Comparison of ENCODE assay signal across 10 mouse cellular contexts in genomic region chr1:194334752-194335719, GRCm38 (mm10).
A peak's percentile ranks its signal among the peaks of the same experiment; 100 is the strongest.
DNase-seq lines count a peak whose midpoint lies in the region; ATAC-seq and TF ChIP-seq lines count a peak whose summit lies in the region.
"Had no signal": no experiment of that assay in that cellular context is flagged by ENCODE, and none has a peak within 500 bp of the region (broad histone marks: within the 10 kb centered on the region; RNA-seq: fewer than 3 reads in every experiment).

No protein-coding gene starts in this region.

- H3K27me3 ChIP-seq in kidney, adult 2 months (replicated peaks; ENCODE audit: control insufficient read depth, insufficient read depth, low read length): no peaks in the 10 kb centered on the region
- no peaks in the 10 kb centered on the region for H3K27me3 ChIP-seq in lung, postnatal 0 days (replicated peaks; ENCODE audit: insufficient read depth, low read length)
- no peaks in the 10 kb centered on the region for H3K27me3 ChIP-seq in midbrain, embryonic 11.5 days (ENCODE audit: control insufficient read depth, insufficient read depth, low read length)
- H3K27me3 ChIP-seq: limb, embryonic 12.5 days had no signal

- H3K4me1 ChIP-seq in kidney, adult 2 months (ENCODE audit: control insufficient read depth, insufficient read depth, low read length): no peaks in the 10 kb centered on the region
- H3K4me1 ChIP-seq in lung, postnatal 0 days (ENCODE audit: insufficient read depth, low read depth, low read length): no peaks in the 10 kb centered on the region
- 0 out of 2 replicates have a peak, but pooled peaks cover 7% of the 10 kb centered on the region for H3K4me1 ChIP-seq in midbrain, embryonic 11.5 days (ENCODE audit: control insufficient read depth, insufficient read depth, low read length)
- H3K4me1 ChIP-seq: limb, embryonic 12.5 days had no signal

- 70% methylated on average over 5 of the region's 5 CpGs for WGBS in kidney, adult 2 months
- WGBS in lung, postnatal 0 days: 49% methylated on average over 5 of the region's 5 CpGs
- WGBS in midbrain, embryonic 11.5 days: 84% methylated on average over 5 of the region's 5 CpGs

- no peak for TF ChIP-seq CTCF in kidney, adult 2 months (conservative IDR thresholded peaks at IDR 0.05; ENCODE audit: insufficient read depth, insufficient read length, low read depth, low read length)
- no peak for TF ChIP-seq CTCF in lung, postnatal 0 days (IDR thresholded peaks at IDR 0.05)

- H3K4me2 ChIP-seq in lung, postnatal 0 days (replicated peaks; ENCODE audit: low read depth, low read length): no peak overlapping the region
- no peak overlapping the region for H3K4me2 ChIP-seq in midbrain, embryonic 11.5 days
- H3K4me2 ChIP-seq: limb, embryonic 12.5 days had no signal

- peak; percentile 88 for ATAC-seq in lung, postnatal 0 days
- ATAC-seq in midbrain, embryonic 11.5 days (ENCODE audit: low FRiP score): no peak

- no peaks in the 10 kb centered on the region for H3K36me3 ChIP-seq in kidney, adult 2 months (ENCODE audit: control insufficient read depth, insufficient read depth, low read length)
- no peaks in the 10 kb centered on the region for H3K36me3 ChIP-seq in lung, postnatal 0 days (ENCODE audit: insufficient read depth, low read length)
- no peaks in the 10 kb centered on the region for H3K36me3 ChIP-seq in midbrain, embryonic 11.5 days (ENCODE audit: control insufficient read depth, insufficient read depth, low read length)
- H3K36me3 ChIP-seq: G1E; limb, embryonic 12.5 days had no signal

- H3K9me3 ChIP-seq in lung, postnatal 0 days (ENCODE audit: low read length): no peaks in the 10 kb centered on the region
- no peaks in the 10 kb centered on the region for H3K9me3 ChIP-seq in midbrain, embryonic 11.5 days (ENCODE audit: control insufficient read depth, low read length)
- H3K9me3 ChIP-seq: G1E; limb, embryonic 12.5 days had no signal

- no peak overlapping the region for H3K9ac ChIP-seq in lung, postnatal 0 days (replicated peaks; ENCODE audit: low read depth)
- no peak overlapping the region for H3K9ac ChIP-seq in midbrain, embryonic 11.5 days (ENCODE audit: low read length)
- H3K9ac ChIP-seq: limb, embryonic 12.5 days had no signal

- H3K4me3 ChIP-seq in kidney, adult 2 months (ENCODE audit: insufficient read depth, low read depth, low read length): no peak overlapping the region
- H3K4me3 ChIP-seq in lung, postnatal 0 days (ENCODE audit: low read depth, low read length): no peak overlapping the region
- no peak overlapping the region for H3K4me3 ChIP-seq in midbrain, embryonic 11.5 days (ENCODE audit: low read depth, low read length)
- H3K4me3 ChIP-seq: limb, embryonic 12.5 days had no signal

- no peak for TF ChIP-seq POLR2A in kidney, adult 2 months (IDR thresholded peaks at IDR 0.05; ENCODE audit: low read depth, low read length)

- TF ChIP-seq EP300 in lung, postnatal 0 days (IDR thresholded peaks at IDR 0.05): no peak

- H3K27ac ChIP-seq in kidney, adult 2 months (ENCODE audit: insufficient read depth, low read depth, low read length): no peak overlapping the region
- H3K27ac ChIP-seq in lung, postnatal 0 days (ENCODE audit: low read length): peak overlapping the region; percentile 57; the same call in 1 of the 2 replicates
- no peak overlapping the region for H3K27ac ChIP-seq in midbrain, embryonic 11.5 days (ENCODE audit: low read depth, low read length)
- H3K27ac ChIP-seq: limb, embryonic 12.5 days had no signal

- DNase-seq in kidney, adult 2 months: peak; percentile 16
- DNase-seq in kidney, adult 18-20 months: no peak
- peak; percentile 74 to 76 for DNase-seq in cerebellum, postnatal 14 days
- peak; percentile 46 to 64 for DNase-seq in kidney, postnatal 4 days
- peak; percentile 83 for DNase-seq in lung, postnatal 0 days (ENCODE audit: low spot score)
- DNase-seq in spleen, postnatal 4 days (ENCODE audit: low spot score in 2 of 2): no peak
- DNase-seq in midbrain, embryonic 11.5 days (ENCODE audit: low spot score, missing footprints): no peak
- DNase-seq in adrenal gland, postnatal 14 days: no peak

Comparison
In these comparisons a context has a peak if more than half of its experiments do, and no peak if none do; other contexts are left out.
1. DNase-seq: peak in kidney, adult 2 months (single experiment), cerebellum, postnatal 14 days (2 of 2), kidney, postnatal 4 days (2 of 2) and lung, postnatal 0 days (single experiment); none in kidney, adult 18-20 months (single experiment), spleen, postnatal 4 days (0 of 2), midbrain, embryonic 11.5 days (single experiment) and adrenal gland, postnatal 14 days (single experiment).